Mouse (Mus musculus): Measurements from ENCODE around the gene Bpifc. TPM values are rescaled to one million over a fixed set of nuclear protein-coding genes. Genes with fewer than 3 reads are reported as not detected.

Bpifc gene
- total RNA-seq, 1 experiment from 2014 or later, result 1.4 TPM

DNA sequence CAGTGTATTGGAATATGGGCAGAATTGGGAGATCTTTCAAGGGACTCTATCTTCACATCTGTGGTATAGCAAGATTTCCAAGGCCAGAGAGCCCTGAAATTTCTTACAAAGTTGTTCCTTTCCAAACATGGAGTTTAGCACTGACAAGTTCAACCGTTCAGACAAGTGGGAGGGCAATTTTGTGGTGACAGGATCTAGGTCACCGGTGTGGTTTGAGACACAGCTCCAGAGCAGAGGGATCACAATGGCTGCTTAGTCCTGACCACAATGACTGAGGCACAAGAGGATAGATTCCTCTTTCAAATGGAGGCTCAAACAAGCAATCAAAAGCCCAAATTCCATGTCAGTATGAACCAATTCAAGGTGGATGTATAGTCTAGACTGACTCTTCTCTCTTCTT, 523 bp downstream of the Bpifc start:
- no peak for DNase-seq

GRCm38 (mm10) chr10:86010636-86011035, 1.1 kb downstream of the Bpifc start:
- DNase-seq, result peak; percentile 13

- no peak for DNase-seq
These were observed 2.0 kb downstream of the Bpifc start for GRCm38 (mm10) chr10:86009688-86010087.

DNA sequence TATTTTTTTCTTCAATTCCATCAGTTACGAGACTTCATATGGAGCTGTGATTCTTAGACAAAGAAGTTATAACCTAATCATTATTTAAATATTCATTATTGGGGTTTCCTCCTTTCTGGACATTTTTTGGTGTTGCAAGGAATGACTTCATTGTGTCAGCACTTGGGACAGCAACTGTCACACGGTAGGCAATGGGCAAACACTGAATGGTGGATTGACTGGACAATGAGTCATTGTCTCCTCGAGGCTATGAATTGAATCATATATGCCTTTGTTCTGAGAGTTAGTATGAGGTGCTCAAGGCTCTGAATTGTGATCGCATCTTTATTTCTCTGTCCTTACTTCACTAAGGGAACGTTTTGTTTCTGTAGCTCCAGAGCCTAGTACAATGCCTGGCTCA, 5.2 kb downstream of the Bpifc start:
- no peak for DNase-seq

GRCm38 (mm10) chr10:86000447-86000846, 11.2 kb downstream of the Bpifc start:
- DNase-seq, result no peak

- DNase-seq, result no peak
These were observed 17.1 kb downstream of the Bpifc start for GRCm38 (mm10) chr10:85994543-85995104.

DNA sequence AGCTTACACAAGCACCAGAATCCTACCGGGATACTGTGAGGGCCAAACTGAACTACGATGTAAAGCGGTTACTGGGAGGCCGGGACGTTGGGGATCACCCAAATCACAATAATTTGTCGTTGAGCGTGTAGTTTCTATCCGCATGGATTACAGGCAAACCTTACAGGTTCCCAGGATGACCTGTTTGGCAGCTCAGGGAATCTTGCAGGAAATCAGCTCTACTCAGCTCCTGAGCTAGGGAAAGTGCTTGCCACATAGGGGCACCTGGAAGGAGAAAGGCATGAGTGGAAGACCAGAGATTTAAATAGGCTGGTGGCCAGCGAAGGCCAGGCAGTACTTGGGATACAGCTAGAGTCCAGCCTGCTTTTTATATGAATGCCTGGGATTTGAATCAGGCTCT, 17.9 kb downstream of the Bpifc start:
- DNase-seq, result no peak

GRCm38 (mm10) chr10:85992412-85992811, 19.3 kb downstream of the Bpifc start:
- no peak for DNase-seq

DNA sequence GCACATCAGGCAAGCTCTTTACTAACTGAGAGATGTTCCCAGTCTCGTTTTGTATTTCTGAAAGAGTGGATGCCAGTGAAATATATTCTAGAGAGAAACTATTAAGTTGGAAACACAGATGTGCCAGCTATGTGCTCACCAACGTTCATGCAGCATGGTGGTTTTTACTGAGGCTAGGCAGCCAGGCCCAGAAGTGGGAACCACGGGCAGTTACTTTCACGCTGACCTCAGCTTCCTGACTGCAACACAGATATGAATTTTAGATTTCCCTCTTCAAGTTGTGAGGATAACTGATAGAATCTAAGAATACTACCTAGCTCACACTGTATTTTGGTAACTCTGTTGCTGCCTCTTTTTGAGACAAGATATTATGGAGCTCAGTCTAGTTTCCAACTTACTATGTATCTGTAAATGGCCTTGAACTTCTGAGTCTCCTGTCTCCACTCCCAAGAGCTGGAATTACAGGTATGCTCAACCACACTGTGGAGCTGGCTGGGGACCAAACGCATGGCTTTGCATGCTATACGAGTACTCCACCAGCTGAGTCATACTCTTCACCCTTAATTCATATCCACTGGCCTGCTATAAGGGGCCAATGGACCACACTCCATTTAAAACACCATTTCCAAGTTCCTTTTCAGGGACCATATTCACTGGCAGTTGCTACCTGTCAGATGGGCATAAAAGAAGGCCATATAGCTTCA, 22.1 kb downstream of the Bpifc start:
- no peak for DNase-seq

DNA sequence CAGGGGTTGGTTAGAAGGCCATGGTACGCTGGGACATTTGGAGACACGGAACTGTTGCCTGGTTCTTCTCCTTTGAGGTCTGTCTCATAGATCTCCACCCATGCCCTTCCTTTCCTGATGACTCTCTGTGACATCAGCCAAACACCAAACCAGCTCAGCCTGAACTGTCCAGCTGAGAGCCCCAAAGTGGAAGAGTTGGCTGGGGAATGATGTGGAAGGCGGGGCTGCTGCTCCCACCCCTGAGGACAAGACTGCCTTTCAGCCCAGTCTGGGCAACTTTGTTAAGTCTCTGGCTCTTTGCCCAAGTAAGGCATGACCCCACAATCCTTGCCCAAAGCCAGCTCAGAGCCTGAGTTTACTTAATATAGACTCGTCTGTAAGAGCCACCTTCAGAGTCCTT, 38.8 kb downstream of the Bpifc start:
- no peak for DNase-seq

DNA sequence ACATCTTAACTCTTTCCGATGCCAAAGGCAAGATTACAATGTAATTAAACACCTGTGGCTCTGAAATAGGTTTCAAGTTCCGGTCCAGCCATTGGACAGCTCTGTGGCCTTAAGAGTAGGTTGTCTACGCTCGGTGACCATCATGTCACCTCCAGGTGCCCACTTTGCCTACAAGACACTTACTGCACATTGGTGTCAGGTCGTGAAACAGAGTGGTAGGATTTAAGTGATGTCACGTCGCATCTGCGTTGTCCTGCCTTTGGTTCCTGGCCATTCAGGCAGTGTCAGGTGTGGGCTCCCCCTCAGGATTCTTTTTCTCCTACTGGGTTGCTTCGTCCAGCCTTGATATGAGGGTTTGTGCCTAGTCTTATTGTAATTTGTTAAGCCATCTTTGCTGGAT, 39.9 kb downstream of the Bpifc start:
- no peak for DNase-seq

DNA sequence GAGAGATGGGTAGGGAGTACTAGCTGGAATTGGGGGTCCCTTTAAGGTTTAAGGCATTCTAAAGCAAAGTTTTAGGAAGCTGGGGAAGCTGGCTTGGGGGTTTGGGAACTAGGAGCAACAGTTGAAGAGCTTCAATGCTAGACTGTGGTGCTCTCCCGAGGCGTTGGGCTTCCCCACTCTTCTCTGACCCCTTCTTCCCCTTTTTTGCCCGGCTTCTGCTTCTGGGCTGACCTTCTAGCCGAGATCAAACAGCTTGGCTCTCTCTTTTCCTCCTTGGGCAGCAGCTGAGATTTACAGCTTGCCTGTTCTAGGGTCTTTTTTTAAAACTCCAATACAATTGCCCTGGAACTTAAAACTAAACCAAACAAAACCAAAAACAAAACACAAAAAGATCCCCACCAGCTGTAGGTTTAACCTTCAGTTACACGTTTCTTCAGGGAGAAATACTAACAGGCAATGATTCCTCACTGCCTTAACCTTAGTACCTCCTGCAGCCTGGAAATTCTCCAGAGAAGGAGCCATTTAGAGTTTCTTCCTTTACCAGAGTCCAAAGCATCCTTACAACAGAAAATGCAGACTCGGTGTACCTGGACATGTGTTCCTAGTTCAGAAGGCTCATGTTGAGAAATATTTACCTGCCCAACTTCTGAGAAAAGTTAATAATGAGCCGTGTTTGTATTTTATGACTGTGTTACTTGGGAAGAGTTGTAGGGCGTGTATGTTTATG, 41.6 kb downstream of the Bpifc start:
- DNase-seq, result no peak

GRCm38 (mm10) chr10:85968731-85969130, 43.0 kb downstream of the Bpifc start:
- no peak for DNase-seq

DNA sequence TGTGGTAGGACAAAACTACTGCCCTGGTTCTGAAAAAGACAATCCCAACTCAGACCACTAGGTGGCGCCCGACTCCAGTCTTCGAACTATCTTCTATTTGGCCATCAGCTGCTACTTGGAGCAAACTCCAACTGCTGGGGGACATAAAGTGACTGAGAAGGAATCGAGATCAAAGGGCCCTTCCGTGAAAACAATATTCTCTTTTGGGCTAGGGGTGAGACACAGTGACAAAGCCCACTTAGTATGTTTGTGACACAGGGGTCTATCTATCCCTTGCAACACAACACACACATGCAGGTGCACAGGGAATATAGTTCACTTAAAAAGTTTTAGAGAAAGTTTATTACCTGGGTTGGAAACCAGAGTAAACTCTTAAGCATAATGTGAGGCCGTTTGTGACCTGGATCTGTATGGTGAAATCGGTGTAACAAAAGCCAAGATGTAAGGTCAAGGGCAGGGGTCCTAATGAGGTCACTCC, 43.5 kb downstream of the Bpifc start:
- peak; percentile 84 for DNase-seq

DNA sequence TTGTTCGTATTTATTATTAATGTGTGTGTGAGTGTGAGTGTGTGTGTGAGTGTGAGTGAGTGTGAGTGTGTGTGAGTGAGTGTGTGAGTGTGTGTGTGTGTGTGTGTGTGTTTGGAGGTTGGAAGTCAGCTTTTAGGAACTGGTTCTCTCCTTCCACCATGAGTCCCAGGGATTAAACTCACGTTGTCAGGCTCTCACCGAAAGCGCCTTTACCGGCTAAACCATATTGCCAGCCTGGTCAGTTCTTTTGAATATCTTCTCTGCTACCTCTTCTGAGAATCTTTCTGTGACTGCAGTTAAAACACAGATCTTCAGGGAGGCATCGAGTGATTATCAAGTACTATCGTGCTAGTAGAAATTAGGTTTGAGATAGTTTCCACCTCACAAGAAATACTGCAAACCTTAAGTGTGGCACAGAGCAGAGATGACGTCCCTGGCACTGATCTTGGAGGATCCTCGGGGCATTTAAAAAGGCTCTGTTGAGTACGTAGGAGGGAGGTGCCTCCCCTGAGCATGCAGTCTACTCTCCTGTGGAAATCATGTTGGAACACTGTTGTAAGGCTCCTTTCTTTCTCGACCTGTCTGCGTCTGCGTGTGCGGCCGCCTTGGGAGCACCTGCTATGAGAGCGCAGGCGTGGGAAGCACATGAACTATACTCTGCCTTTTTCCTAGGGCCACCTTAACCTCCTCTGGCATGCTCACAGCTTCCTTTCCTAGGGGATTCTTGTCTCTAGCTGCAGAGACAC, 44.1 kb downstream of the Bpifc start:
- DNase-seq, result no peak

DNA sequence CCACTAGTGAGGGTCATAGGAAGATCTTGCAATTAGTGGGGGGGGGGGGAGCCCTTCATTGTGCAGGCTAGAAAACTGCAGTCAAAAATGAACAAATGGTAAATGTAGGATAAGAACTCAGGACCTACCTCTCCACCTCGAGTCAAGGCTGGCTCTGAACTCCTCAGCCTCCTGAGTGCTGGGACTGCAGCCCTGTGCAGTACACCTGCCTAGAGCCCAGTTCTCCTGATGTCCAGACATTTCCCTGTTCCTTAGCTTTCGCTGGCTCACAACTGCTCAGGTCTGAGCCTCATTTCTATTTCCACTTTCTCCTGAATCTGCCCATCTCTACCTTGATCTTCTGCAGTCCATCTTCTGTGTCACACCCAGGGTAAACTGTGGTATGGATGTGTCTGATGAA, 45.2 kb downstream of the Bpifc start:
- no peak for DNase-seq

- no peak for DNase-seq
These were observed 47.4 kb downstream of the Bpifc start for GRCm38 (mm10) chr10:85964316-85964715.

DNA sequence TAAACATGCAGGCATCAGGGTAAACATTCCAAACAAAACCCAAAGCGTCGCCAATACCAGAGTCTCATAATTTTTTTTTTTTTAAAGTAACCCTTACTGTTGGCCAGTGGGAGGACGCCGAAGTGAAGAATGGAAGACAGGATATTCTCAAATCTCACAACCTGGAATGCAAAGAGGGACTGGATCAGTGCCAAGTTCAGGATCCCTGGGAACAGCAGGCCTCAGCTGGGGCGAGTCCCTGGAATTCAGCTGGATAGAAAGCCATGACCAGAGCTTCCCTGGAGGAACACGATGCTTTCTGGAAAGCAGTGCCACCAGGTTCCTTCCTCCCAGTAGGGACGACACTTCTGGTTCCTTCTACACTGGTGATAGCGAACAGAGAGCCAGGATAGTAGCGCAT, 48.8 kb downstream of the Bpifc start:
- DNase-seq, result no peak

DNA sequence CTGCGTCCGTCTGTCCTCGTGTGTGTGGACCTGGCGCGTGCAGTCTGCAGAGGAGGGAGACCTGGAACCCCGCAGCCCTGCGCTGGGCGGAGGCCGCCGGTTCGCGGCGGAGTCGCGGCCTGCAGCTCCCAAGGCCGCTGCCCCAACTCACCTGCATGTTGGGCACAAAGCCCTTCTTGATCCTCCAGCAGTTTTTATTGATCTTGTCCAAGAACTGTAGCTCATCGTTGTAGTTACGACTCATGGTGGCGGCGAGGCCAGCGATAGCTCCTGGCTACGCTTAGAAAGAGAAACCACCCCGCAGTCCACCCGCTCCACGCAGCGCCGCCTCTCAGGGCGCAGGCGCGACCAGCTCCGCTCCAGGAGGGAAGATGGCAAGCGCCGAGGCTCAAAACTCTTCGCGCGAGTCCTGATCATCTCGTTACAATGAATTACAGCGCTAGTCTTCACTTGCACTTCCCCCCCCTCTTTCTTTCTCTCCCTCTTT, 54.2 kb downstream of the Bpifc start, which contains the start of gene Rtcb:
TSS of gene Rtcb (minus strand) at position 360 of the 487 bp plus-strand sequence.
- peak; percentile 98 for DNase-seq

GRCm38 (mm10) chr10:85956871-85957419, 54.8 kb downstream of the Bpifc start:
- no peak for DNase-seq

- no peak for DNase-seq
These were observed 57.3 kb downstream of the Bpifc start for GRCm38 (mm10) chr10:85954429-85954828.

DNA sequence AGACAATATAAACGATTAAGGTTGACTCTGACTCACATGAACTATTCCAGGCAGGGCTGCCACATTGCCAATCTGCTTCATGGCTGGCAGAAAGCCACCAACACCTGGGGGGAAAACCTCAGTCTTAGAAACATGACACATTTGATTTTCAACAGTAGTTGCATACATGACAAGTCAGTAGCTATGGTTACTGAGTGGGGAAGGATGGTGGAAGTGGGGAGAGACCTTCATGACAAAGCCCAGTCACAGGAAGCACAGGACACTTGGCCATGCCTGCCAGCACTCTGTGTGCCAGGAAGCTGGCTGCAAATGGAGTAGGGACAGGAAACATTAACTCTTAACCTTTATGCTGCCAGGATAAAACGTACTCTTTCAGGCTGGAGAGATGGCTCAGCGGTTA, 58.3 kb downstream of the Bpifc start:
- DNase-seq, result peak; percentile 2

Data from adrenal gland, postnatal 25 days (tissue).